ENCODE assay signal across 25 mouse cellular contexts in genomic region chr14:25502355-25502754, GRCm38 (mm10). TPM values are rescaled to one million over a fixed set of nuclear protein-coding genes. Genes with fewer than 3 reads are reported as not detected.
DNase-seq lines count a peak whose midpoint lies in the region; ATAC-seq and TF ChIP-seq lines count a peak whose summit lies in the region.
"Had no signal": no experiment of that assay in that cellular context is flagged by ENCODE, and none has a peak within 500 bp of the region (broad histone marks: within the 10 kb centered on the region; RNA-seq: fewer than 3 reads in every experiment).

No protein-coding gene starts in this region.

- no peak for DNase-seq in heart, adult 2 months
- DNase-seq in heart, postnatal 0 days (ENCODE audit: low spot score) = no peak
- no peak for DNase-seq in heart, postnatal 14 days
- DNase-seq in neural tube, embryonic 10.5 days (ENCODE audit: extremely low spot score, low spot score) = no peak
- no peak for DNase-seq in adrenal gland, adult 2 months
- DNase-seq: adrenal gland, postnatal 10 days; adrenal gland, postnatal 36 days; cerebellum, adult 18-20 months; cerebellum, adult 9-10 months; cerebellum, postnatal 14 days; gastrocnemius, postnatal 36 days; heart, postnatal 10 days; kidney, adult 18-20 months; kidney, adult 9 months had no signal

- H3K4me2 ChIP-seq in heart, embryonic 11.5 days = no peak overlapping the region
- no peak overlapping the region for H3K4me2 ChIP-seq in heart, postnatal 0 days (ENCODE audit: low read depth, low read length)
- no peak overlapping the region for H3K4me2 ChIP-seq in neural tube, embryonic 13.5 days
- H3K4me2 ChIP-seq: forebrain, embryonic 15.5 days; heart, embryonic 13.5 days; hindbrain, embryonic 14.5 days had no signal

- H3K27ac ChIP-seq in heart, embryonic 11.5 days (ENCODE audit: low read depth, low read length) = peak overlapping the region; percentile 10; the same call in 1 of the 2 replicates
- no peak overlapping the region for H3K27ac ChIP-seq in heart, adult 2 months
- no peak overlapping the region for H3K27ac ChIP-seq in heart, postnatal 0 days (ENCODE audit: low read depth)
- H3K27ac ChIP-seq in neural tube, embryonic 13.5 days (replicated peaks) = 0 out of 2 replicates have a peak overlapping the region, but pooled peaks have one; percentile 28
- H3K27ac ChIP-seq: forebrain, embryonic 10.5 days; hindbrain, embryonic 14.5 days; hindbrain, postnatal 0 days had no signal

- no peak overlapping the region for H3K4me3 ChIP-seq in heart, embryonic 11.5 days (ENCODE audit: low read depth, low read length)
- no peak overlapping the region for H3K4me3 ChIP-seq in heart, adult 2 months
- no peak overlapping the region for H3K4me3 ChIP-seq in heart, postnatal 0 days (ENCODE audit: low read depth, low read length)
- H3K4me3 ChIP-seq in neural tube, embryonic 13.5 days = no peak overlapping the region
- H3K4me3 ChIP-seq: forebrain, embryonic 10.5 days; forebrain, embryonic 15.5 days; heart, embryonic 13.5 days had no signal

- H3K27me3 ChIP-seq in heart, embryonic 11.5 days (ENCODE audit: control insufficient read depth, insufficient read depth, low read length) = no peaks in the 10 kb centered on the region
- no peaks in the 10 kb centered on the region for H3K27me3 ChIP-seq in heart, adult 2 months (ENCODE audit: control insufficient read depth, insufficient read depth, low read length)
- H3K27me3 ChIP-seq in heart, postnatal 0 days (ENCODE audit: control insufficient read depth, insufficient read depth, low read length) = no peaks in the 10 kb centered on the region
- no peaks in the 10 kb centered on the region for H3K27me3 ChIP-seq in neural tube, embryonic 13.5 days
- H3K27me3 ChIP-seq: forebrain, embryonic 15.5 days; heart, embryonic 13.5 days had no signal

- intact Hi-C loops in heart, adult 2 months (cut with DNase I) = no loop called here
- intact Hi-C loops in heart, postnatal 14 days (cut with DNase I) = no loop called here

- peaks cover 10% of the 10 kb centered on the region for H3K36me3 ChIP-seq in heart, embryonic 11.5 days (ENCODE audit: control insufficient read depth, insufficient read depth, low read length)
- no peaks in the 10 kb centered on the region for H3K36me3 ChIP-seq in heart, adult 2 months (ENCODE audit: control insufficient read depth, insufficient read depth, low read length)
- H3K36me3 ChIP-seq in heart, postnatal 0 days (replicated peaks; ENCODE audit: control insufficient read depth, insufficient read depth, low read length) = peaks cover 22% of the 10 kb centered on the region
- peaks cover 50% of the 10 kb centered on the region for H3K36me3 ChIP-seq in neural tube, embryonic 13.5 days

- no peak overlapping the region for H3K9ac ChIP-seq in heart, embryonic 11.5 days (ENCODE audit: low read depth, low read length)
- no peak overlapping the region for H3K9ac ChIP-seq in heart, adult 2 months (ENCODE audit: low read depth, low read length)
- H3K9ac ChIP-seq in heart, postnatal 0 days (replicated peaks; ENCODE audit: low read depth, low read length) = 0 out of 2 replicates have a peak overlapping the region, but pooled peaks have one; percentile 18
- no peak overlapping the region for H3K9ac ChIP-seq in neural tube, embryonic 13.5 days
- H3K9ac ChIP-seq: forebrain, embryonic 15.5 days; hindbrain, embryonic 14.5 days had no signal

- peaks cover 86% of the 10 kb centered on the region for H3K4me1 ChIP-seq in heart, embryonic 11.5 days (ENCODE audit: control insufficient read depth, insufficient read depth, low read length)
- H3K4me1 ChIP-seq in heart, adult 2 months (ENCODE audit: control insufficient read depth, insufficient read depth, low read length) = peaks cover 34% of the 10 kb centered on the region
- peaks cover 58% of the 10 kb centered on the region for H3K4me1 ChIP-seq in heart, postnatal 0 days (ENCODE audit: control insufficient read depth, insufficient read depth)
- H3K4me1 ChIP-seq in neural tube, embryonic 13.5 days (replicated peaks) = peaks cover 61% of the 10 kb centered on the region

- peaks cover 7% of the 10 kb centered on the region; the same call in 1 of the 2 replicates for H3K79me2 ChIP-seq in heart, adult 2 months (replicated peaks; ENCODE audit: control insufficient read depth, insufficient read depth, low read length)

- no peaks in the 10 kb centered on the region for H3K9me3 ChIP-seq in heart, embryonic 11.5 days (replicated peaks; ENCODE audit: control insufficient read depth, low read length)
- H3K9me3 ChIP-seq in heart, postnatal 0 days (replicated peaks; ENCODE audit: control insufficient read depth, low read length) = no peaks in the 10 kb centered on the region
- H3K9me3 ChIP-seq in neural tube, embryonic 13.5 days = no peaks in the 10 kb centered on the region
- H3K9me3 ChIP-seq: forebrain, embryonic 10.5 days; forebrain, embryonic 15.5 days; heart, embryonic 13.5 days had no signal

- TF ChIP-seq CTCF in heart, adult 2 months (IDR thresholded peaks at IDR 0.05) = no peak
- TF ChIP-seq CTCF in heart, postnatal 0 days (IDR thresholded peaks at IDR 0.05; ENCODE audit: low read depth) = no peak

- TF ChIP-seq EP300 in heart, adult 2 months (IDR thresholded peaks at IDR 0.05; ENCODE audit: insufficient read depth, low read depth, low read length) = no peak
- TF ChIP-seq EP300 in heart, postnatal 0 days (IDR thresholded peaks at IDR 0.05; ENCODE audit: low read depth) = no peak

- no peak for TF ChIP-seq POLR2A in heart, adult 2 months (IDR thresholded peaks at IDR 0.05; ENCODE audit: insufficient read depth, low read depth, low read length)

- ATAC-seq in heart, embryonic 11.5 days (replicated peaks; ENCODE audit: insufficient number of reproducible peaks, low FRiP score, low TSS enrichment) = no peak
- ATAC-seq in heart, postnatal 0 days (ENCODE audit: insufficient read depth, low read depth) = no peak
- no peak for ATAC-seq in neural tube, embryonic 13.5 days (ENCODE audit: low read depth)
- ATAC-seq: activated CD4-positive, CD25-positive, alpha-beta regulatory T cell, adult 4 months; CD4-positive, CD25-positive, alpha-beta regulatory T cell, adult 4 months; forebrain, embryonic 15.5 days; hindbrain, postnatal 0 days; inflammation-experienced regulatory T-cells, adult 6 months; intestine, embryonic 16.5 days had no signal

- 82% methylated on average over 3 of the region's 3 CpGs for WGBS in heart, embryonic 11.5 days (ENCODE audit: insufficient replicate concordance)
- 89% methylated on average over 3 of the region's 3 CpGs for WGBS in heart, adult 2 months
- WGBS in heart, postnatal 0 days = 72% methylated on average over 3 of the region's 3 CpGs
- WGBS in neural tube, embryonic 13.5 days = 93% methylated on average over 3 of the region's 3 CpGs

RNA-seq across cellular contexts. Expression of gene Zmiz1, which starts 43.4 kb away (rescaled TPM):
- polyA plus RNA-seq in heart, embryonic 11.5 days (2014; fragmentation: Nextera tagmentation; extraction: Ambion mirVana) = 34.9 and 36.2 TPM in 2 replicates
- total RNA-seq in heart, adult 2 months (2021) = 10 to 100 TPM; 40.7 to 42.0 TPM
- polyA plus RNA-seq in heart, adult 2 months (2012; rRNA removed) = 21.8 and 27.1 TPM in 2 replicates
- 41.0 and 47.8 TPM in 2 replicates for total RNA-seq in heart, postnatal 0 days (2014; rRNA removed; ENCODE audit: low replicate concordance)
- polyA plus RNA-seq in heart, postnatal 0 days (2015; fragmentation: Nextera tagmentation; extraction: Ambion mirVana) = 12.4 and 13.8 TPM in 2 replicates
- 10 to 100 TPM; 53.9 to 59.4 TPM for total RNA-seq in heart, postnatal 14 days (2021)
- 57.2 and 66.2 TPM in 2 replicates for polyA plus RNA-seq in neural tube, embryonic 13.5 days (2015; fragmentation: Nextera tagmentation; extraction: Ambion mirVana)
- 100 to 1,000 TPM in 1 of 2 experiments, 10 to 100 TPM in 1; 90.8 to 142 TPM for total RNA-seq in adrenal gland, adult 2 months (2021)
- polyA plus RNA-seq in adrenal gland, adult 2 months (2012; rRNA removed) = 72.7 and 95.8 TPM in 2 replicates

Comparison
In these comparisons a context has a peak if more than half of its experiments do, and no peak if none do; other contexts are left out.
1. H3K27ac ChIP-seq: peak in heart, embryonic 11.5 days (single experiment) and neural tube, embryonic 13.5 days (single experiment); none in heart, adult 2 months (single experiment) and heart, postnatal 0 days (single experiment).